Mouse (Mus musculus) CD8-positive naive resting alpha-beta T cell, adult 2 months (primary cell): ENCODE data around the gene E4f1.

ENCODE experiments used
- DNase-seq, 2 experiments: peaks; one replicate each; pipeline ENCODE4 v3.0.0; 2022; ENCODE audit warnings: low read depth in 2 of 2, low spot score in 2 of 2

Gene E4f1

DNA sequence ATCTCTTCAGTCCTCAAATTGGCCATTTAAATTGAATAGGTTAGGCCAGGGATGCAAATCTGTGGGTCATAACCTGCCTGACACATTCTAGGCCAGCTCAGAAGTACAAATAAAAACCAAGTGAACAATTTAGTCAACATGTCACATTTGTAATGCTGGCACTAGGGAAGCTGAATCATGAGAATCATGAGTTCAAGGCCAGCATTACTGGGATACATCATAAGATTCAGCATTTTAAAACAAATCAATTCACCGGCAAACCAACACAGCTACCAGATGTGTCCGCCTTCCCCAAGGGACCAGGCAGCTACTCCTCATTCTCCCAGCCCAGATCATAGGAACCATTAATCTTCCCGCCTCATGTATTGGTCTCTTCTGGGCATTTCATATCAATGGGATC lies 13.4 kb upstream of the E4f1 start:
- DNase-seq = no peak

DNA sequence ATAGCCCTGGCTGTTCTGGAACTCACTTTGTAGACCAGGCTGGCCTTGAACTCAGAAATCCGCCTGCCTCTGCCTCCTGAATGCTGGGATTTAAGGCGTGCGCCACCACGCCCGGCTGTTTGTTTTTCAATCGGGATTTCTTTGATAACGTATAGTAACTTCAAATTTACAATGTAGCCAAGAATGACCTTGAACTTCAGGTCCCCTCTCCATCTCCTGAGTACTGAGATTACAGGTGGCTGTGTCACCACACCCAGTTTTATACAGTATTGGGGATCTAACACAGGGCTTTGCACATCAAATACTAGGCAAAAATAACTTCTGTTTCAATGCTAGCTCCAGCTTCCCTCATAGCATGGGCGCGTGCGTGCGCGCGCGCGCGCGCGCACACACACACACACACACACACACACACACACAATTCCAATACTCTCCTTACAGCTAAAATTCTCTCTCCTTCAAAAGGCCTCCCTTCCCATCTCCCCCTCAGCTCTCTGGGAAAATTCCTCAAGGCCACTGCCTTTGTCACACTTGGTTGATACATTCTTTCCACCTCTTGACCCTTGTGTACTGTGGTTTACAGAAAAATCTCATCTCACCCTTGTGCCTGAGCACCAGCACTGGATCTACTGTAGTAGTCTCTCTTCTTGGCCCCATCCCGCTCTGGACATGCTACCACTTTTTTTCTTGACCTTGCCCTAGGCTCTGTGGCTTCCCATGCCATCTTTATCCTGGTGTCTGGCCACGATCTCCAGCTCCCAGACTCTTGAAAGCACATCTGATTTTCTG lies 11.1 kb upstream of the E4f1 start:
- no peak for DNase-seq

DNA sequence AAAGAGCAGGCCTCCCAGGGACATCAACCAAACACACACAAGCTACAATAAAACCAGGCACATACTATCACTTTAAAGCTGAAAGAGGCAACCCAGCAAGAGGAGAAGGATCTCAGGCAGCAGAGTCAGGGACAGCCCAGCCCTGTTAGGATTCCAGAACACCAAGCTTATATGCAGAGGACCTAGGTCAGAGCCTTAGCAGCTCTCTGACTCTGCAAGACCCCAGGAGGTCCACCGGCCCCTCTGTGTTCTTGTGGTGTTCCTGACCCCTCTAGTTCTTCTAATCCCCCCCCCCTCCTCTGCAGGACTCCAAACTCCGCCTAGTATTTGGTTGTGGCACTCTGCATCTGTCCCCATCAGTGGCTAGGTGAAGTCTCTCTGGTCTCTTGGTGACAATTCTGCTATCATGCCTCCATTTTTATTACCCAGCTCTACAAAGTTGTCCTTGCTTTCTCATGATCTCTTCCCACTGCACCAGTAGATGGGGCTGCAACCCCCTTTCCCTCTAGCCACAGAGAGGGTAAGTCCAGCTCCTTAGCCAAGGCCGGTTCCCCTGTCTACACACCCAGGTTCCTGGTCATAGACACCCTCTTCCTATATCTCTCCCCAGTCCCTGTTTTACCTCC lies 10.2 kb upstream of the E4f1 start:
- DNase-seq = no peak

DNA sequence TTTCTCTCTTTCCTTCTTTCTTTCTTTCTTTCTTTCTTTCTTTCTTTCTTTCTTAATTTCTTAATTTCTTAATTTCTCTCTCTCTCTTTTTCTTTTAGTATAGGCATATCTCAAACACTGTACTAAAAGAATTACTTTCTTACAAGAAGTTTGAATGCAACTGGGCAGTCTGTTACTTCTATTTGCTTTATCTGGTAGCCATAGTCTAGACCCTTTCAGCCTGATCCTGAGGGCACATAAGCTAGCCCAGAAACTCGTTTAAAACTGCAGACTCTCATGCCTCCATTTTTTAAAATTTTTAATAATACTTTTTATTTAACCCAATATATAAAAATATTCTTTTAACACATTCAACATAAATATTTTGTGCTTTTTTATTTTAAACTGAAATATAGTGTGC lies 9.3 kb upstream of the E4f1 start:
- DNase-seq = no peak

DNA sequence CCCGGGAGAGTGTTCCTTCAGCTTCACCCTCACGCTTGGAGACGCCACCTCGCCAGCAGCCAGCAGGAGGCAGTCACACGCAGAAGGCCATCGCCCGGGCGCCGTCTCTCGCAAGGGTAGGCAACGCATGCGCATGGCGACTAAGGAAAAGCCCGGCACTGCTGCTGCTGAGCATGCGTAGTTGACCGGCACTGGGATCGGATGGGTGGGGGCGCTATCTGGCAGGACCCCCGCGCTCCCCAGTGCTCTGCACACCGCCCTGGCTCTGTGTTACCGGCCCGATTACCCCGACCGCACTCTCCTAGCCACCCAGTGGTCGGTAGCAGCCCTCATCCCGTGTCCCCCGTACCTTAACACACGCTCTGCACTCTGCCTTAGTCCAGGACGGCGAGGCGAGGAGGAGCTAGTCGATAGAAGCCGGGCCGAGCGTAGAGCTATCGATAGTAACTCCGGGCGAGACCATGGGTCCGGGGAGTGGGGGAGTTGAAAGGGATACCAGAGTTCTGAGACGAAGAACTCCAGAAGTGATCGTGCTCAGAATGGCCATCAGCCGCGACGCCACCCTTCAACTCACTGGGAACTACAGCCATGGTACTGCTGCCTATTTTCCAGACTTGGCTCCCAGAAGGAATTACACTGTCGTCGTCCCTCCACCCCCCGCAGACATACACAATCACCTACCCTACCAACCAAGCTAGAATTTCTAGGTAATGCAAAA lies 8.7 kb upstream of the E4f1 start, which contains the start of gene Mlst8:
Gene Mlst8, minus strand, starts transcription at position 416 of the 718 bp plus-strand sequence.
- DNase-seq = peak; percentile 95 to 97

DNA sequence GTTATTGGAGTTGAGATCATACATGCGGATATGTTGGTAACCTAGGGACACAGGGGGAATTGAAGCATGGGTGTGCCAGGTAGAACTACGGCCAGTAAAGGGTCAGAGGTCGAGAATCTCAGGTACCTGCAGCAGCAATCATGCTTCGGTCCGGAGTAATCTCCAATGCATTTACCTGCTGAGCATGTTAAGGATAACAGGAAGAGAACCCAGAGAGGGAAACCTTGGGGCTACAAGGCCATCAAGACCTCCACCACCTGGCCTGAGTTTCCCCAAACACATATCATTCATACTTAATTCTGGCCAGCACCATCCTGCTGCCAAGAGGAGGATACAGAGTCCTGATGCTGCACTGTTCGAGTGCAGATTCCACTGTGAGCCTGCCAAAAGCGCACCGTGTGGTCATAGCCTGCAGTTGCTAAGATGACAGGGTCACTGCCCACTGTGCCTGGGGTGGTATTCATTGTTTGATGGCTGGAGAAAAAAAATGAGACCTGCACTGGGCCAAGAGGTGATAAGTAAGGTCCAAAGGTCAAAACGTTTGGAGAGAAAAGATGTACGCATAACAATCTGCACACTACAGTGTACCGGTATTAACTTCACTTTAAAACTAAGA lies 8.0 kb upstream of the E4f1 start:
- no peak for DNase-seq

DNA sequence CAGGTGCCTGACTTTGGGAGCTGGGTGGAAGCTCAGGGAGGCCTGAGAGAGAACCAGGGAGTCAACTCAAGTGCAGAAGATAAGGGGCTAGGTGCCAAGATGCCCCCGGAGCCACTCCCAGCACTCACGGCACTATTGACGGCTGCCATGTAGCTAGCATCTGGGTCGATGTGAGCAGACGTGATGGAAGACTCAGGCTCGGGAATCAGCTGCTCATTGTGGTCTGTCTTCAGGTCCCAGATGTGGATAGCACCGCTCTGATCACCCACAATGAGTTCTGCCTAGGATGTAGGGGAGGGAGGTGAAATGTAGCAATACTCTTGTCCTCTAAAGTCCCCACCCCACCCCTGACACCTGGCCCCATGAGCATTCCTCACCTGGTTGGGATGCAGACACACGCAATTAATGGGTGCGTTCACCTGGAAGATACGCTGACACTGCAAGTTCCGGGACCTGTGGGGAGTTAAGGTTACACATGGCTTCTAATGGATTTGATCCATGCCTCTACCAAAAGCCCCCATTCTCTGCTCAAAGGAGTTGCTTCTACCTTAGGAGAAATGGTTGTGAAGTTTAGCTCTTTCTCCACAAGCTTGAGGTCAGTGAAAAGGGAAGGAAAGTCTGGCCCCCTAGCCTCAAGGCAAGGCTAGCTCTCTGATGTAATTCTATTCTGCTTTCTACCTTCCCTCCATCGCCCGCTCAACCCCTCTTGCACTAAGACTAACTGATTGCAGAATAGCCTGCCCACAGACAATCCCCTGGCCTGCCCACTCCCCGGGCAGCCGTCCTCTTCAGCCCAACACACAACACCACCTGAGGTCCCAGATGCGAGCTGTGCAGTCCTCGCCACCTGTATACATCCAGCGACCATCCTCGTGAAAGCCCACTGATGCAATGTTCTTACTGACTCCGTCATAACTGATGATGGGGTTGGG lies 7.2 kb upstream of the E4f1 start:
- no peak for DNase-seq

DNA sequence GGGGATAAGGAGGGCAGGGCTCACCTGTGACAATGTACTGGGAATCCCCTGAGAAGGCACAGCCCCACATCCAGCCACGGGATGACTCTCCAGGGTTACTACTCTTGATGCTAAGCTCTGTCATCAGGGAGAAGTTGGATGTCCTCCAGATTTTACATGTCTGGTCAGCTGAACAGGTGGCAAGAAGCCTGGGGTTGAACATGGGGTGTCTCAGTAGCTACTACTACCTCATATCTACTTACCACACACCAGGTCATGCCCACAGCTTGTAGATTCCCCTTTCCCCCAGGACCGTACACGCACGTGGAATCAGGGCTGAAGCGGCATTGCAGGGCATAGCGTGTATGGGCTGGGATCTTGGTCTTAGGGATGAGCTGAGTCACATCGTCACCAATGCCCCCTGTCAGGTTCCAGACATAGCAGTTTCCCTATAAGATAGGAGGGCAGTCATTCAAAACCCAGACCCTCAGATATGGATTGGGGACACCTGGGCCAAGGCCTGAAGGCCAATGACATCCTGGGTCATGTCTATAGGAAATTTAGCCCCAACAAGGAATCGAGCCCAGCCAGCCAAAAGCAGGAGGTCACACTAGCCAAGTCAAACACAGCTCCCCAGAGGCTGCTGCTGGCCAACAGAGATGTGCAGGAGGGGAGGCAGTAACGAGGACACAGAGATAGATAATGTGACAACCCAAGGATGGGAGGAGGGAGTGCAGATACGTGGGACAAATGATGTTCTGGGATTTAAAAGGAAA lies 6.1 kb upstream of the E4f1 start:
- DNase-seq = no peak

DNA sequence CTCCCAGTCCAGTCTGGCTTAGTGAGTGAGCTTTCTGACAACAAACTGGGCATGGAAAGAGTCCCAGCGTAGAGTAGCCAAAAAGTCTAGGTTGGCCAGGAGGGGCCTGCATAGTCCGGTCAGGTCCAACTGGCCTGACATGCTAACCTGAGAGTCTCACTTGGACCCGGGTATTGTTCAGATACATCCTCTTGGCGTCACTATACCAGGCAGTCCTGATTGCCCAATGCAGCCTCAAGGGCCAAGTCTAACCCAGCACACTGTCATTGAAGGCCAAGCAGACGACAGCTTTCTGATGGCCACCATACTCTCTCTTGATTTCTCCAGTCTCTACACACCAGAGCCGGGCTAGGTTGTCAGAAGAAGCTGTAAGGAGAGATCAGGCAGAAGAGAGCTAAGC lies 5.5 kb upstream of the E4f1 start:
- DNase-seq = no peak

DNA sequence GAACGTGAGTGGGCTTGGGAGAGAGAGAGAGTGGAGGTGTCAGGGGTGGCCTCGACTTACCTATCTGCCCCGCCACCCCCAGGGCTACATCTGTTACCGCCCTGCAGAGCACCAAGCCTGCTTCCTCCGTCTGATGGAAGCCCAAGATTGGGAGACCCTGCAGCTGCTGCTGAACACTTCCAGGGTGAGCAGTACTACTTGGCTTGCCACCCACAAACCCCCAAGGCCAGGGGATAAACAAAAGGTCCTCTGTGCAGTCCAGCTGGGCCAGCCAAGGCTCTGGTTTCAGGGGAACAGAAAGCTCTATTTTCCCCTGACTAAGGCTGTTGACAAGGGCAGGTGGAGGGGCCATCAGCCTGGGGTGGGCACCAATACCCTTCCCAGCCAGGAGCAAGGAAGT lies 4.4 kb upstream of the E4f1 start:
- DNase-seq = no peak

DNA sequence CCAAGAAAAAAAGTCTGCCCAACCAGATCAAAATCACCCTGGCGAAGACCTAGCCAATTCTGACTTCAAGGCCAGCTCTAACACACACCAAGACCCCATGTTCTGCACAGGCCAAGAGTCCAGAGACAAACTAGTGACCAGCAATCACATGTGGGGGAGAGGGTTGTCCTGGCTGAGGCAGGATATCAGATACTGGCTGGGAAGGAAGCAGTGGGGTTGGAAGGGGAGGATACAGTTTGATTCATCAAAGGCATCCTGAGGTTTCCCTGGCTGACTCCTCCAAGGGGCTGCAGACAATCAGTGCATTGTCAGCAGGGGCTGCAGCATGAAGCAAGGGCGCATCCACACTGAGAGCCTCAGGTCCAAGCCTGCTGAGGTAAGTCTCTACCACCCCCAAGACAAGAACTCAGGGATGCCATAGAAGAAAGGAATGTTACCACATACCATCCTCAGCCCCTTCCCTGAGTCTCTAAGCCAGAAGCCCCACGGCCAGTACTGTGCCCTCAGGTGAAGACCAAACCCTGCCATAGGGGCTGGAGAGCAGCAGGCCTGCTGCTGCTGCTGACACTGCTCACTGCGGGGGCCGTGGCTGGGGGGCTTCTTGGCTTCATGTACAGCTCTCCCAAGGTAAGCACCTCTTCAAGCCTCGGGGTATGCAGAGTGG lies 3.6 kb upstream of the E4f1 start, which contains the start of gene Bricd5:
Gene Bricd5, plus strand, starts transcription at position 273 of the 664 bp plus-strand sequence.
- no peak for DNase-seq

DNA sequence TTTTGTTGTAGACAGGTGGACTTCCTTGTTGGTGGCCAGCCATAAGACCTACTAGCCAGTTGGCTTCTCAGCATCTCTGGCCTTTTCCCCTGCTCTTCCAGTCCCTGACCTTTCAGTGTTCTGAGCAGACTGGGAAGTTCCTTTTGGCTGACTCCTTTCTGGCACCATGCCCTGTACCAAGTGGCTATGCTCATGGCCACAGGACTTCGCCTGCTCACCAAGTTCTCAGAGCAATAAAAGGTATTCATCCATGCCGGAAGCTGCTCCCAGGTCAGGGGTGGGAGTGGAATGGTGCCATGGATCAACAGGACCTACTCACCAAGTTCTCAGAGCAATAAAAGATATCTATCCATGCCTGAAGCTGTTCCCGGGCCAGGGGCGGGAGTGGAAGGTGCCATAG lies 2.4 kb upstream of the E4f1 start:
- DNase-seq = no peak

DNA sequence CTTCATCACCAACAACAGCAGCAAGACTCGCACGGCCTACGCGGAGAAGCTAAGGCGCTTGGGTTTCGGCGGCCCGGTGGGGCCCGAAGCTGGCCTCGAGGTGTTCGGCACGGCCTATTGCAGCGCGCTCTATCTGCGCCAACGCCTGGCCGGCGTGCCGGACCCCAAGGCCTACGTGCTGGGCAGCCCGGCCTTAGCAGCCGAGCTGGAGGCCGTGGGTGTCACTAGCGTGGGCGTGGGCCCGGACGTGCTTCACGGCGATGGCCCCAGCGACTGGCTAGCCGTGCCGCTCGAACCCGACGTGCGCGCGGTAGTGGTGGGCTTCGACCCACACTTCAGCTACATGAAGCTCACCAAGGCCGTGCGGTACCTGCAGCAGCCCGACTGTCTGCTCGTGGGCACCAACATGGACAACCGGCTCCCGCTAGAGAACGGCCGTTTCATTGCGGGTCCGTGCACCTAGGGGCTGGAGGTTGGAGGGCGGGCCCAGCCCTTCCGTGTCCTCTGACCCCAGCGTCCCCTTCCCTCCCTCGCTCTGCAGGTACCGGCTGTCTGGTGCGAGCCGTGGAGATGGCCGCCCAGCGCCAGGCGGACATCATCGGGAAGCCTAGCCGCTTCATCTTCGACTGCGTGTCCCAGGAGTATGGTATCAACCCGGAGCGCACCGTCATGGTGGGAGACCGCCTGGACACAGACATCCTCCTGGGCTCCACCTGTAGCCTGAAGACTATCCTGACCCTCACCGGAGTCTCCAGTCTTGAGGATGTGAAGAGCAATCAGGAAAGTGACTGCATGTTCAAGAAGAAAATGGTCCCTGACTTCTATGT lies 801 bp upstream of the E4f1 start:
- DNase-seq = no peak

DNA sequence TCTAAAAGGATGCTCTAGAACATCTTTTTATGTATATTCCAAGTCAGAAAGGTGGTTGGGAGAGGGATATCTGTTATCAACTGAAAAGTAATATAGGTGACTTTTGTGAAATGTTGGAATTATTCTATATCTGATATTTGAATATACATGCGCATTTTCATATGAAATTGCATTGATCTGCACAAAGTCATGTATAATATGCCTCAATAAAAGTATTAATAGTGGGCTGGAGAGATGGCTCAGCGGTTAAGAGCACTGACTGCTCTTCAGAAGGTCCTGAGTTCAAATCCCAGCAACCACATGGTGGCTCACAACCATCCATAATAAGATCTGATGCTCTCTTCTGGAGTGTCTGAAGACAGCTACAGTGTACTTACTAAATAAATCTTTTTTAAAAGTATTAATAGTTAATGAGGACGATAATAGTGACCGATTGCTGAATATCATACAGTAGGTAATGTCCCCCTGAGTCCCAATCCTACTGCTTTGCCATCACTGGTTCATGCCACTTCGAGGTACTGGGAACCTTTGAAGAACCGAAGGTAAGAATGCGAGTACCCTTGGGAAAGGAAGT lies 690 bp downstream of the E4f1 start:
- DNase-seq = no peak

DNA sequence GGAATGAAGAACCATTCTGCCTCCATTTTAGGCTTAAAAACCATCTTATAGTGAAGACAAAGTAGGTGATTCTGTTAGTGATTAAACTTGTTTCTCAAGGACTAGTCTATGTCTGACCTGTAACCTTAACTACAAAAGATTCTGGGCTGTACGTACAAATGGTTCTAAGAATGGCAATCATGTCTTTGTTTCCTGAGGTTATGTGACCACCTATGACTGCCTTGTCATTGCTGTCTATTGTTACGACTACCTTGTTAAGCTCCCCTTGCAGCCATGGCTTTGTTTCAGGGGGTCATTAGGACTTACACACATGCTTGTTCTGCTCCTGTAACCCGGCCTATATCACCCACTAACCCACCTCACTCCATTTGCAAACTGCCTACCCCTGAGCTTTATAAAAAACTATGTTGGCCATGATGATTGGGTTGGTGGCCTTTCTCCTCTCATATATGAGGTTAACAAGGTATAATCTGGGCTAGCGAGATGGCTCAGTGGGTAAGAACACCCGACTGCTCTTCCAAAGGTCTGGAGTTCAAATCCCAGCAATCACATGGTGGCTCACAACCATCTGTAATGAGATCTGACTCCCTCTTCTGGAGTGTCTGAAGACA lies 1.4 kb downstream of the E4f1 start:
- no peak for DNase-seq

DNA sequence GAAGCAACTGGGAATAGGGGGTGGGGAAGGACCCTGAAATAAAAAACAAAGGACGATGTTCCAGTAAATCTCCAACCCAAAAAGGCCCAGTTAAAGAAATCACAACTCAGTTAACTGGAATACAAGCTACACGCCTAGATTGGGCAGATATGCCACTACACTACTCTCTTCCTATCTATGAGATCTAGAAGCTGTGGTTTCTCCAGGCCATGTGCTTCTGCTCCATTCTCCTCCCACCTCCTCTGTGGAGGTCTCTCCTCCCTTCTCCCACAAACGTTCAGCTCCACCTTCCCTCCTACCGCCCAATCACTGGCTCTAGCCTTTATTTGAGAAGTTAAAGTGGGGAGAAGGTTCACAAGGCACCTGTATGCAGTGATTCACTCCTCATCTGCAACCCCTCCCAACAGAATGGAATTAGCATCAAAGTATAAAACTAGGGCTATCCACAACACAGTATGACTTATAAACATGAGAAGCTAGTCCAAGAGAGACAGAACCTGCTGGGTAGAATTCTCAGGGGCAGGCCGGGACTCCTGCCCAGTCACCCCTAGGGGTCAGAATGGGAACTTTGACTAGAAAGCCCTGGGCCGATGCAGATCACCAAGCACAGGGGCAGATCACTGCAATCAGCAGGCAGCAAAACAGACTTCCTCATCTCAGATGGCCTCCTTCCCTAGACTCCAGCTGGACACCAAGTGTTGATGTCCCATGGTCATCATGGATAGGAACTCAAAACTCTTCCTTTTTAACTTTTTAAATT lies 6.6 kb downstream of the E4f1 start:
- DNase-seq = no peak

DNA sequence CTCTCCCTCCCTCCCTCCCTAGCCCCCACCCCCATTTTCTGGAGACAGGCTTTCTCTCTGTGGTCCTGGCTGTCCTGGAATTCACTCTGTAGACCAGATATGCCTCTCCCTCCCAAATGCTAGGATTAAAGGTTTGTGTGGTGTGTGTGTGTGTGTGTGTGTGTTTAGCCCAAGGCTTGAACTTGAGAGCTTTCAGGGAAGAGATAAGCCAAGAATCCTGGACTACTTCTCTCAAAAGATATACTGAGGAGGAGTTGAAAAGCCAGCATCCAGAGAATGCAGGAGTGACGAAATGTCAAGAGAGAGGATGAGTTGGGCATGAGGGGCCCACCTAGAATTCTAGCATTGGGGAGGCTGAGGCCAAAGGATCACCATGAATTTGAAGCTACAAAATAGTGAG lies 7.2 kb downstream of the E4f1 start:
- DNase-seq = no peak
